Mouse (Mus musculus) testis, postnatal 14 days (tissue): ENCODE measurements around the gene Gm28374.
"Not testable (repeated sequence)": the region's sequence is repeated elsewhere in the genome, so short reads cannot be mapped to it uniquely, and the experiment has no call there.

Experiments
- DNase-seq: peaks from one replicate; pipeline ENCODE4 v3.0.0; 2021; ENCODE audit warnings: low spot score

The Gm28374 gene

DNA sequence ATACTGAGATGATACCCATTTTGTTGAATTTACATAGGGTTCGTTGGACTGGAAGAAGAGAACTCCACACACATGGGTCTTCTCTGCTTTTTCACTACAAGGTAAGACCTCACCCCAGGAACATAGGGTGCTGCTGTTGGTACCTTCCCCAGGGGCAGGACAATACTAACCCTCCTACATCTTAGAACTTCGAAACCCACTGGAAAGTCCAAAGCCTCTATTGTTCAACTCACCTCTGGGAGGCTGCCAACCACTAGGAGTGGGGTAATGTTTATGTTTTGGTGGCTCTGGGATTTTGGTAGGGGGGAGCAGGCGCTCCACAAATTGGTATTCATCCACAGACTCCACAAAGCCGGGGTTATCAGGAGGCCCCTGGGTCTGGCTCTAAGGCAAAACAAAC, 25.4 kb downstream of the Gm28374 start:
- no peak for DNase-seq

DNA sequence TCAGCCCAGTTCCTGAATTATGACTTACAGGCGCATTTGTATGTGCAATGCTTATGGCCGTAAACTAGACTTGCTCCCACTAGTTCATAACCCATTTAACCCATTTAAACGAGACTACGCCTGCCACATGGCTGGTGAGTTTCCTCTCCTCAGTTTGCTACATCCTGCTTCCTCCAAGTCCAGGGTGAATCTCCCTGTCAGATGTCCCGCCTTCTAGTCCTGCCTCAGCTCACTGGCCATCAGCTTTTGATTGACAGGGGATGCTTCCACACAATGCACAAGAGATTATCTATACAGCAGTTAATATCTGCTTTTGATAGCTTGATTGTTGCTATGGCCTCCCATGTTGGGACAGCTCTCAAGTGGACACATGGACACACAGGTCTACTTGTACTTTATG, 27.8 kb downstream of the Gm28374 start:
- DNase-seq = no peak

DNA sequence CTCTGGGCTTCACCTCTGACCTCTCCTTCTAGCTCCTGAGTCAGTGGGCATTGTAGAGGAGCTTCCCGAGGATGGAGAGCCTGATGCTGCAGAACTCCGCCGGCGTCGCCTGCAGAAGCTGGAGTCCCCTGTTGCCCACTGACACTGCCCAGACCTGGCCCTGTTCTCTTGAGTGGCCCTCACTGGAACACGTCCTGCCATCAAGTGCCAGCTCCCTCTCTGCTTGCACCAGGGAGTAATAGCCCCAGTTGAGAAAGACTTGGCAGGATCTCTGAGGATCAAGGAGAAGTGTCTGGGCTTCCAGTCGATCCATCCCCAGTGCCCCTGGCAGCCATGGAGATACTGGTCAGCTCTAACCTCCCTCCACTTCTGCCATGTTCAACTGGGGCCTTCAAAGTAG, 29.5 kb downstream of the Gm28374 start:
- peak; percentile 9 for DNase-seq

DNA sequence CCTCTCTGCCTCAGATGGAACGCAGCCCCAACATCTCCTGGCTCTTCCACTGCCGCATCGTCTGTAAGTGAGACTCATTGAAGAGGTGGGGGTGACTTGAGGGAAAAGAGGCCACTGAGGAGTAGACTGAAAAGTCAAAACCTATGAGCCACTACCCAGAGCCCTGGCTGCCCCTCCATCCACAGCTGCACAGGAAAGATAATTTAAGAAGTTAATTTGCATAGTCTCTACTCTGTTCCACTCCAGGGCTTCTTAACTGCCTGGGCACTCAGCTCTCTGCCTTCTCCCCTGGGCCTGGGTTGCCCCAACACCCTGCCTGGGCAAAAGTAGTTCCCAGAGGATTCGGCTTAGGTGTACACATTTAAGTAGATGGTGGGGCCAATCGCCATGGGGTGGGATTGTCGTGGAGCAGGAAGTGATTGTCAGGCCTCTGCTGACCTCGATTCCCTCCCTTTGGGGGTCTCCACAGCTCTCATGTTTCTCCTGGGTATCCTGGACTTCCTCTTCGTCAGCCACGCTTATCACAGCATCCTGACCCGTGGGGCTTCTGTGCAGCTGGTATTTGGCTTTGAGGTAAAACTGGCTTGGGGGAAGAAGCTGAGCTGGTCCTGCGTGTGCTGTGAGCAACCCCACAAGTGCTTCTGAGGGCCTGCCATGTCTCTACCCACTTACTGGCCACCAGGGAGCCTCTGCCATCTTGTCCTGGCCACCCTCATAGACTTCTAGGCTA, 33.2 kb downstream of the Gm28374 start:
- no peak for DNase-seq

DNA sequence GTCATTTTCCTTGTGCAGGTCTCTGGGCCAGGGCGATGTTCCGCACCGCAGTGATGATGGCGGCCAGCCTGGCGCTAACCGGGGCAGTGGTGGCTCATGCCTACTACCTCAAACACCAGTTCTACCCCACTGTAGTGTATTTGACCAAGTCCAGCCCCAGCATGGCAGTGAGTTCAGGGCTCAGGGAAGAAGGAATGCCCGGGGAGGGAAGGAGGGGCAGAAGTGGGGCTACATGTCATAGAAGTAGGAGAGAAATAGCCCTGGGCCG, 34.2 kb downstream of the Gm28374 start:
- DNase-seq = no peak

DNA sequence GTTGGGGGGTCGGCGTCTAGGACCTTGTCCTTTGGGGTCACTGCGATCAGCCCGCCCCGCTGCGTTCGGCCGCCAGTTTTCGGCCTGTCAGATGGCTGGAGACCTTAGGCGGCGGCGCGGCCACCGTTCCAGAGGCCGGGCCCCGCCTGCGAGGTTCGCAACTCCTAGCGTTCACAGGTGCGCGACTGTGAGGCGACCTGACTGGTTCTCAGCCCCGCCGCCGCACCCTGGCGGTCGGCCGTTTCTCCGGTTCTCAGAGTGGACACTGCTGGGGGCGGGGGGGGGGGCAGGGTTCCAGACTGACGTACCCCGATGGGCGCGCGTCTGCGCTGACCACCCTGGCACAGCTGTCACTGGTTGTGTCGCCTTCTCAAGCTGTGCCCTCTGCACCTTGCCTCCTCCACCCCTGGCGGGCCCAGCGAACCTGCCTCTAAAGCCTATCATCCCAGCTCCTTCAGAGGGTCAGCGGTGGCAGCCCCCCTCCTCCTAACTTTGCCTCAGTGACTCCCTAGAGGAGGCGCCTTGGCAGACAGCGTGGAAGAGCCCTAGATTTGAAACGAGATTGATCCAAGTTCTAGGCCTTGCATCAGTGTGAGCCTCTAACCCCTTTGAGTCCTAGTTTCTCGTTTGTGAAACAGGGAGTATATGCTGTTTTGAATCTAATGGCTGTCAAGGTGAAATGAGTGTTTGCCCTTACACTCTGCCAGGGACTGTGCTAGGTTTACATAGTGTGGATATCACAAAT, 34.7 kb downstream of the Gm28374 start:
- no peak for DNase-seq

DNA sequence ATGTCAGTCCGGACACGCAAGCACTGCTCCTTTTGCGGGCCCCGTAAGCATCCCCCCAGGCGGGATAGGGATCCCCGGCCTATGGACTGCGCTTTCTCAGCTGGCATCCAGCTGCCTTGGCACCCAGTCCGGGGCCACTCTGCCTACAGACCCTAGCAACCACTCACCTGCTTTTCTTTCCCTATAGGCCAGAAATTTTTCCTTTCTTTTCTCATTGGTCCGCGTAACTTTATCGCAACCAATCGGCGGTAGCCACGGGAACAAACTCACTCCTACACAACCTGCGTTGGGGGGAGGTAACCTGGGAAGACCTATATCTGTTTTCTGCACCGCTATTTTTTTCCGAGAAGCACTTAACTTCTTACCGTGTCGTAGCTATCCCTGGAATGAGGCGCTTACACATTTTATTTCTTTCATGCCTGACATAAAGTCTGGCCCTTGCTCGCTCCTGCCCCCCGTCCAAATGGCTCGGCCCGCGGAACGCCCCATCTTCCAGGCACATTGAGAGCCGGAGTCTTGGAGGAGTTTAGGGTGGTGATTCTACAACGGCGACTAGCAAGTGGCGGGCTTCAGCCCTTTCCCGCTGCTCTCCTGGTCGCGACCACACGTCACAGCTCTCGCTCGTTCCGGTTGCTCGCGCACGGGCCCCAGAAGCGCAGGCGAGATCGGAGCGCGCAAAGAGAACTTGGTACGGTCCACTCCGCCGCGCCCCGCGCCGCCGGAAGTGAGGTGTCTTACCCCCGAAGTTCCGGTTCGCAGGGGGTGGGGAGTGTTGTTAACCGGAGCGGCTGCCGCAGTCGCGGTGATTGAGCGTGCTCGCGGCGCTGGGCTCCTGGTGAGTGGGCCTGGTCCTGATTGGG, 35.5 kb downstream of the Gm28374 start, which contains the start of gene Syvn1:
TSS of gene Syvn1 (plus strand) at position 283 of the 860 bp plus-strand sequence.
- DNase-seq = peak; percentile 91

DNA sequence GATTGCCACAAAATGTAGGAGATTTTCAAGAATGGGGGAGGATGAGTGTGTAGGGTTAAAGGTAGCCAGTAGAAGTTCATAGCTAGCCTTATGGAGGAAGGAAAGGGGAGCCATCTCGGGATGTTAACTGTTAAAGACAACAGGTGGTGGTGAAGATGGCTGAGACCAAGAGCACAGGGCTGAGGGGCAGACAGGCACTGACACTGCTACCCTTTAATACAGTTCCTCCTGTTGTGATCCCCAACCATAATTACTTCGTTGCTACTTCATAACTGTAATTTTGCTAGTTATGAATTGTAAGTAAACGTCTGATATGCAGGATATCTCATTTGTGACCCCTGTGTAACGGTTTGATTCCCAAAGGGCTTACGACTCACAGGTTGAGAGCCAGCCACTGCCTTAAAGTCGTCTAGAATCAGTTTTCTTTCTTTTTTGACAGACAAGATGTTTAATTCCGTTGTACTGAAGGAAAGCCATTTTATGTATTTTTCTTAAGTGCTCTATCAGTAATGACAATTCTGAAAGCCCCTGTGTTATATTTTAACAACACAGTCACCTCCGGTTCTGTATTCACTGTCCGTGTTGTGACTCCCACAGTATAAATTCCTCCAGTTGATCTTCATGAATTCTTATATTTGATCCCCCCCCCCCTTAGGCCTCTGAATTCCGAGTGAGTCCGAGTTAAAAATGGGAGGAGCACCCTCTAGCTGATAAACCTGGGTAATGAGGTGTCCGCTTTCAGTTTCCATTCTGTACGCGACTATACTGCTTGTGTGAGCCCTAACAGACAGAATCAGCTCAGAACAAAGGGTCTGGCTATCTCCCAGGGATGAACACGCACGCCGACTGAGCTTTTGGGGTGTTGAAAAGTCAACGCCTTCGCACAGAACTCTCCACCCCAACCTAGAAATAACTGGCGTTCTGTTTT, 36.4 kb downstream of the Gm28374 start:
- no peak for DNase-seq

DNA sequence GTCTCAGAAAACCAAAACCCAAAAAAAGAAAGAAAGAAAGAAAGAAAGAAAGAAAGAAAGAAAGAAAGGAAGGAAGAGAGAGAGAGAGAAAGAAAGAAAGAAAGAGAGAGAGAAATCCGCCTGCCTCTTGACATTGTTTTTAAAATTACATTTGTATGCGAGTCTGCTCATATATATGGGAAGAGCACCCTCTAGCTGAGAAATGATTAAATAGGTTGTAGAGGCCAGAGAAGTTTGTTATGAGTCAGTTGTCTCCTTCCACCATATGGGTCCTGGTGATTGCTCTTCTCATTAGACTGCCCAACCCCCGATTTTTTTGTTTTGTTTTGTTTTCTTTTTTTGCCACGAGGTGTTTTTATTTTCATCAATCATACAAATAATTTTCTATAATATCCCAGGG, 38.0 kb downstream of the Gm28374 start:
- not testable (repeated sequence) for DNase-seq

DNA sequence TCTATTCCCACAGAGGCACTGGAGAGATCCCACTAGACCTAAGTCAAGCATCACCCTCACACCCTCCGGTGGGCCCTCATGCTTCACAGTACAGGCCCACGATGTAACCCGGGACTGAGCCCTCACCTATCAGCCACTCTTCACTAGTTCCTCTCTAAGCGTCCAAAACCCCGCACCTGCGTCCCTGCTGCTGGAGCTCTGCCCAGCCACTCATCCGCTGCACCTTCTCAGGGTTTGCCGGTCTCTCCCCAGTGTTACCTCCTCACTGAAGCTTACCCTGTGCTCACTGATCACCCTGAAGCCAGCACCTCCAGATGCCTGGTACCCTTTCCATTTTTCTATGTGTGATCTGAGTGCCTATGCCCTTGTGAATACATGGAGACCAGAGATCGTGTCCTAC, 39.8 kb downstream of the Gm28374 start:
- no peak for DNase-seq

DNA sequence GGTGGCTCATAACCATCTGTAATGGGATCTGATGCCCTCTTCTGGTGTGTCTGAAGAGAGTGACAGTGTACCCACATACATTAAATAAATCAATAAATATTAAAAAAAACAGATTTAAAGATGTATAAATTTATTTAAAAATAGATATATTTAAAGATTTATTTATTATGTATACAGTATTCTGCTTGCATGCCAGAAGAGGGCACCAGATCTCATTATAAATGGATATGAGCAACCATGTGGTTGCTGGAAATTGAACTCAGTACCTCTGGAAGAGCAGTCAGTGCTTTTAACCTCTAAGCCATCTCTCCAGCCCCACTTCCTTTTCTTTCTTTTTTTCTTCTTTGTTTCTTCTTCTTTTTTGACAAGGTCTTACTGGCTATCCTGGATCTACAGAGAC, 42.1 kb downstream of the Gm28374 start:
- DNase-seq = no peak

DNA sequence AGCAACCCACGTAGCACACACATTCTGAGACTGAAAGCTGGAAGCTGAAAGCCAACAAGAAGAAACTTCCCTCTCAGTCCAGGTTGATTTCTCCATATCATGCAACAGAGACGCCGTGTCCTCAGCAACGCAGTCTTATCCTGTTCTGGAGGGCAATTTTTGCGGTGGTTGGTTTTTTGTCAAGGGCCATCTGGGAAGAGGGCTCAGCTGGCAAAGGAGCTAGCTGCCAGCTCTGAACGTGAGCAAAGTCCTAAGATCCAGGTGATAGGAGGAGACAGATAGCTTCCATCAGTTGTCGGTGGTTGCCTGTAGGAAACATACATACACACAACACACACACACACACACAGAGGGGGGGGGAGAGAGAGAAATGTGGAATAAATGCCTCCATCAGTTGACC, 43.7 kb downstream of the Gm28374 start:
- no peak for DNase-seq

DNA sequence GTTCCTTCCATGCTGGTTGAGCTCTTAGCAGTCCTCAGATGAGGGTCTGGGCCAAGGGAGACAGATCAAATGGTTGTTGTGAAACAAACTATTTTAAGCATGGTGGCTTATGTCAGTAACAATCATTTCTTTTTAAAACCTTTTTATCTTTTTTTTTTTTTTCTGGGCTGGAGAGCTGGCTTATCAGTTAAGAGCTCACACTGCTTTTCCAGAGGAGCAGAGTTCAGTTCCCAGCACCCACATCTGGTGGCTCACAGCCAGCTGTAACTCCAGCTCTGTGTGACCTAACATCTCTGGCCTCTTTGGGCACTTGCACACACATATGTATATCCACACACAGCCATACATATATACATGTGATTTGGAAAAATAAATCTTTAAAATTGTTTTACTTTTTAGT, 44.4 kb downstream of the Gm28374 start:
- DNase-seq = no peak

DNA sequence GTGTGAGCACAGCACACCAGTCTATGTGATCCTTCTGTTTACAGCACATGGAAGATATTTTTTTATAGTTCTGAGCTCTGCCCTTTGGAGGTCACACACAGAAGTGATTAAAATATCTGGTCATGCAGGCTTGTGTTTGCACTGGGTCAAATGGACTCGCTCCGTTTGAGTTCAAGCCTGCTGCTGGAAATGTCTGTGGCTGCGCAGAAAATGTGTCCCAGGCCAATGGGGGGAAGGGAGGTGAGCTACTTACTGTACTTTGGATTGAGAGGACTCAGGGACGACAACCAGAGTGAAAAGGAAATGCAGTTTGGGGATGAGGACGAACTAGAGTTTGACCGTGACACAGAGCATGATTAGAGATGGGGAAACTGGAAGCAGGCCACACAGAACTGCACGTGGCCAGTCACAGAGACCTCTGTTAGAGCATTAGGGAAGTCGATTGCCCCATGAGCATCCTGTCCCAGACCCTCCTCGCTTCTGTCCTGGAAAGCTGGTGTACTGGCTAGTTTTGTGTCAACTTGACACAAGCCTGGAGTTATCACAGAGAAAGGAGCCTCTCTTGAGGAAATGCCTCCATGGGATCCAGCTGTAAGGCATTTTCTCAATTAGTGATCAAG, 46.0 kb downstream of the Gm28374 start:
- no peak for DNase-seq

DNA sequence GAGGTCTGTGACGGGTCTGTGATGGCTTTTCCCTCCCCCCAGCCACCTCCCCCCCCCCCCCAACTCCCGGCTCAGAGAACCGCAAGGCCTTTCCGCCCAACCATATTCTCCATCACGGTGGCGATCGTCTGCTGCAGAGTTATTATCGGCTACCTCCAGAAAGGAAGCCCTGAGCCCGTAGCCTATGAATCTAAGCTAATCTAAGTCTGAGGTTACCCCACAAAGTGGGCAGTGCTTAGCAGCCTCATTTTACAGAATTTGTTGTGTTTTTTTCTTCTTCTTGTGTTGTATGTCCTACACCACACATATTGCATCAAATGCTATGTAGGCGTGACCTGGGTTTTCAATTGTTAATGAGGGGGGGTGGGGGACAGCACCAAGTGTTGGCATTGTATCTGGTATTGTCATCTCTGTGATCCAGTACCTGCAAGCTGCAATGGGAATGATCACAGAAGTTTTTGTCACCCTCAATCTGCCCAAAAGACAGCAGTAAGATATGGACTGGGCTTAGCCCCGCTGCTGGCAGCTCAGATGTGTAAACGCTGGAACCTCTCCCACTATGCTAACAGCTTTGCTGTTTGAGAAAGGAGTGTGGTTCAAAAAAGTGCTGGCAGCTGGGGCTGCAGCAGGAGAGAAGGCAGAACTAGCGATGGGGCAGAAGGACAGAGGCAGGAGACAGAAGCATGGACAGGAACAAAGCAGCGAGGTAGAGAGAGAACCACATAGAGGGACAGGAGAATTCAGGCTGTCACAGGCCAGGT, 51.4 kb downstream of the Gm28374 start:
- no peak for DNase-seq

DNA sequence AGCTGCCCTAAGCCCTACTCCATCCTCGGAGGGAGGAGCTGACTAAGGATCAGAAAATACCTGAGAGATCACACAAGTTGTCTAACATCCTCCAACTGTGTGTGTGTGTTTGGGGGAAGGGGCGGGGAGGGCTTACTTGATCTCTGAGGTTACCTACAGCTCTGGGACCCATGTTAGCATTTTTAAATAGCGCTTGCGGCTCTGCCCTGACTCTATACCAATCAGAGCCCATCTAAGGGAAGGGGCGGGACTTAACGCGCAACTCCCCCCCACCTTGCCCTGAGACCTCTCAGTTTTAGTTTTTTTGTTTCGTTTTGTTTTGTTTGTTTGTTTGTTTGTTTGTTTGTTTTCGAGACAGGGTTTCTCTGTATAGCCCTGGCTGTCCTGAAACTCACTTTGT, 52.6 kb downstream of the Gm28374 start:
- no peak for DNase-seq

DNA sequence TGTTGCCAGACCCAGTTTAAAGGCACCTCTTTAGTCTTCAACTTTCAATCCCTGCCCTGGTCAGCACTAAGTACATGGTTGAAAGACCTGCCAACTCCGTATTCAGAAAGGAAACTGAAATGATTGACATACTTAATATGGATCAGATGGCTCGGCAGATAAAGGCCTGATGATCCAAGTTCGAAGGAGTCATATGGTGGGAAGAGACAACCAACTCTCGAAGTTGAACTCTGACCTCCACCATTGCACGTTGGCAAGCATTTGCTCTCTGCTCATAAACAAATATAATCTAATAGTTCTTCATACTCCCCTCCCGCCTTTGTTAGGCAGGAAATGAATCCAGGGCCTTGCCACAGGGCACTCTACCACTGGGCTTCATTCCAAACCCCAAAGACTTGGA, 53.1 kb downstream of the Gm28374 start:
- DNase-seq = no peak
